Mouse (Mus musculus) left cerebral cortex, postnatal 14 days (tissue): Measurements from ENCODE around the gene Kat6b. TPM values are rescaled to one million over a fixed set of nuclear protein-coding genes. Genes with fewer than 3 reads are reported as not detected.
A peak's percentile ranks its signal among the peaks of the same experiment; 100 is the strongest.

Experiments used
- DNase-seq, 2 experiments: peaks; one replicate each; pipeline ENCODE4 v3.0.0; 2021 to 2022; ENCODE audit warnings: low spot score in 2 of 2, mixed read lengths in 1 of 2
- intact Hi-C: fragments of 180-260 bp; cut with DNase I; formaldehyde crosslinking; loops from one replicate; pipeline ENCODE4 v1.15.1; 2025
- total RNA-seq, 2 experiments: library from RNA; stranded (reverse); gene quantifications; 2 replicates each; pipeline ENCODE4 v1.2.3; 2021

The Kat6b gene
- total RNA-seq, 2 experiments from 2014 or later = 61.2 to 65.0 TPM

DNA sequence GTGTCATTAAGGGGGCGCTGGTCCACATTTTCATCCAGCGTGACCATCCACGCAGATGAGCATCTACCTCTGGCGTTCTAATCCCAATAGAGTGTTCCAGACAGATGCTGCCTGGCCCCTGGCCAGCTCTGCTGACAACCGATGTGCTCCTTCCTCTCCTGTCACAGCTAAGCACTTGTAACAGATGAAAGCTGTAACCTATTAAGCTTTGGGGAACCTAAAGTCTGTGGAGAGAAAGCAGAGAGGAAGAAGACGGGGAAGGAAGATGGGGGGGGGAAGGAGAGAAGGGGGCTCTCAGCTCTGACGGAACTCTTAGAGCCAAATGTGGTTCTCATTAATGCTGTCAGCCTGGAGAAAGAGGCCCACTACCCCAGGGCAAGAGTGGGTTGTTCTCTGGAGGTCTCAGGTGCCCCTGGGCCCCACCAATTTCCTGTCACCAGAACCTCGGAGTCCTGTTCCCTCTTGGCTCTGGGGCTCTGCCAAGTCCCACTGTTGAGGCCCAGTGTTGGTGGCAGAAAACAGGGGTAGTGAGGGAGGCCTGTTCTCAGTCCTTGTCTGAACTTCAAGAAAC lies 198.5 kb downstream of the Kat6b start:
- intact Hi-C loops = loop anchor here (5.0 kb wide), 1 partner anchor 63 kb away; no protein-coding TSS in a partner anchor

DNA sequence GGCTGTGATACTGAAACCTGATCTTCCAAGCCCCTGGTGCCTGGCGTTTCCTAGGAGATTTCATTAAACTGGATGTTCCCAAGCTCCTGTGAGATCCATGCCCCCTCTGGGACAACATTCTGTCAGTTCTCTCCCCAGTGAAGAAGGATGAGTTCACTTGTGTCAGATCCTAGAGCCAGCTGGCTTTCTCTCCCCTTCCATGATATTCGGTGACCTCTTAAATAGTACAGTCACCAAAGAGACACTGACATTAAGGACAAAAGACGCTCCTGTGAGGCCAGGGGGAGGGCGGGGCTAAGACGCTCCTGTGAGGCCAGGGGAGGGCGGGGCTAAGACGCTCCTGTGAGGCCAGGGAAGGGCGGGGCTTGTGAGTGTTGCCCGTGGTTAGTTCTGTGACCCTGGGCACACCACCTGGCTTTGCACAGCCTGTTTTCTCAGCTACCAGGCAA lies 201.5 kb downstream of the Kat6b start:
- DNase-seq = no peak
- intact Hi-C loops = no loop called here

More for the DNA sequence above, 198.5 kb downstream of the Kat6b start:
- DNase-seq = peak in 1 of 2 experiments; percentile 51

DNA sequence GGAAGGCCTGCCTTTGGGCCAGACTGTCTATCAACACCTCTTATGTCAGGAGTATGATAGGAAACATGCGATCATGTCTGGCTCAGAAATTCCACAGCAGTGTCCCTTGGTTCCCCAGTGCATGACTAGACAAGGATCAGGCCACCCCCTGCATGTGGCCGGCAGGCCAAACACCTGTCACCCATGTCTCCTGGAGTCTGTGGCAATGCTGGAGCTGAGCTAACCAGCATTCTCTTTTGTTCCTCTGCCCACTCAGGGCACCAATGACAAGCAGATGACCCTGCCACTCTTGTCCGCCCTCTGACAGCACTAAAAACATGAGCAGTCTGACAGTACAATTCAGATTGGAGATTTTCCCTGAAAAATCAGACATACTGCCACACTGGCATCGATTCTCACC lies 202.6 kb downstream of the Kat6b start:
- intact Hi-C loops = no loop called here
- no peak for DNase-seq

DNA sequence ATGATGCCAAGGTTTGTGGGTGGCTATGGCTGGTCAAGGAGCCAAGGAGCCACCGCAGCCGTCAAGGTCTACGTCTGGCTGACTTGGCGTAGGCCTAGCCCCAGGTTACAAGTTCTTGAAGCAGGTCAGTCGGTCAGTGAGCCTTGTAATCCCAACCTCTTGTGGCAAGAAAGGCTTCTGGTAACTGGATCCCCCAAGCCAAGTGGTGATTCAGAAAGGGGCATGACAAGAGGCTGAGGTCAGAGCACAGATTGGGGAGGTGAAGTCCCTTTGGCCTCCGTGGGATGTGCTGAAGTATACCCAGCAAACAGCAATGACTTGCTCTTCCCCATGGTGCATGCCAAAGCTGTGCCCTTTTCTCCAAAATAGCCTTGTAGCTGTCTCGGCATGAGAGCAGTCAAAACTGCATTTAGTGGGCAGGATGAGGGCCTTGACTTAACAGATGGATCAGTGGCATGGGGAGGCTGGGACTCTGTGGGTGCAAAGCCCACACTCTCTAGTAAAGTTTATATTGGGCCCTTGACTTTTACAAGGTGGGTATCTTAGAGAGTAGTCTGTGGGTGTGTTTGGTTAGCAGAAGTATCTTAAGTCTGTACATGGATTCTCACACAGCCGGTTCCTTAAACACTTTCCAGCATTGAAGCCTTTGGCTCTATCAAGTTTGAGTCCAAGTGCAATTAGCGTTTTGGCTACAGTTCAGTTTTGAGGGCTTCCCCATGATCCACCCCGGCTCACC lies 204.3 kb downstream of the Kat6b start:
- no peak for DNase-seq
- intact Hi-C loops = no loop called here

DNA sequence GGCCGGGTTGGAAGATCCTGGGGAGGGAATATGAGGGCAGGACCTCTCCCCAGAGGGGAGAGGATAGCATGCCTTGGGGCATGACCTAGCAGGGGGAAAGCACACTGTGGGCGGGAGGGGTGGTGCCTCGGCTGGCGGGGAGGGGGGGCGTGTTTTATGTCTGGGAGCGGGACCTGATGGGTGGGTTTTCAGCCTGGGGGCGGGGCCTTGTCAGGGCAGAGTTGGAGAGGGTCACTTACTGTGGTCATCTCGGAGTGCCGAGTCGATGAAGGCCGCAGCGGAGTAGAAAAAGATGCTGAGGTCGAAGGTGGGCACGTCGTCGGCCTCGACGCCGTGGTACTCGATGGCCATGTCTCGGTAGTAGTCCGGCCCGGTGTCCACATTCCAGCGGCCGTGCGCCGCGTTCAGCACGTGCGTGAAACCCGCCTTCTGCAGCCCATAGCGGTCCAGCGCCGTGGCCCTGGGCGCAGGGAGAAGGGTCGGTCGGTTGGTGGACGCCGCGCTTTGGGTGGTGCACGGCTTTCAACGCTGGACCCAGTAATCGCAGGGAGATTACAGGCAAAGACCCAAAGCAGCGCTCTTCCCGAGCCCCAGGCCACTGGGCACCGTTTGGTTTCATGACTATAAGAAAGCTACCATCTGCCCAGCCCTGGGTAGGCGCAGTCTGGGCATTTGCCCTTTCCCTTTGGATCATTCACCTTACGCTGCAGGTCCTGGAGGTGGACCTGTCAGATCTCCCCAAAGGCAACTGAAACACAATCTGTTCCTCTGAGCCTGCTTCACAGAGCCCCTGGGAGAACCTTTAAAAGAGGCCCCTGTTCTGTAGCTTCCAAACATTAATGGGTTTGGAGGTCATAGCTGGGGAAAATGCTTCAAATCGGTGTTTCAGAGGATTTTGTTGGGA lies 205.4 kb downstream of the Kat6b start:
- intact Hi-C loops = no loop called here
- DNase-seq = no peak

DNA sequence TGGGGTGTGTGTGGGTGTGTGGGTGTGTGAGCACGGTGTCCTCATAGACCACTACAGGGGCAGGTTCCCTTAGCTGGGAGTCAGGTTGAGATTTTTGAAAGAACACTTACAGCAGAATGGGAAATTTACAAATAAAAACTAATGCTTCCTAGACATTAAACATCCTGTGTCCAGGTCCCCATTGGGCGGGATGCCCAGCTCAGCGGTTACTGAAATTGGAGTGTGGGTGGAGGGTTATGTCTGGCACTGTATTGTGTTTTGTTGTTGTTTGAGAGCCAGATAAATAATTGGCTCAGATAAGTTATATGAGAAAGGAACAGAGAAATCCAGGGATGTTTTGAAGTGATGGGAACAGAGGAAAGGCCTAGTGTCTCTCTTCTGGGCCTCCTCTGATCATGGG lies 209.8 kb downstream of the Kat6b start:
- no peak for DNase-seq
- intact Hi-C loops = no loop called here

DNA sequence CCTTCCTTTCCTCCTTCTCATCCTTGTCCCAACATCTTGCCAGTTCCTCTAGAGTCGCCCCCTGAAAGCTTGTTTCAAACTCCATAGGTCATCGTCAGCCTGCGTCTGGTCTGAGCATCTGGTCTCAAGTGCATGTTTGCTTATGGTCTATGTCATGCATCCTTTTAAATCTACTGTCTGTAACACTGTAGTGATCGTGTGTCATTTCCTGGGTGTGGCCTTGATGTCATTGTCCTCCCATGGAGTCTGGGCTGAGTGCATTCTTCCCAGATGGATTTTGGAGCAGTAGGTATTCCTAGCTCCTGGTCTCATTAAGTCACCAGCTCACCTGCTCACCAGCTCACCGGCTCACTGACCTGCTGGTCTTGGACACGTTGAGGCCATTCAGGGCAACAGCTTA lies 213.8 kb downstream of the Kat6b start:
- DNase-seq = no peak
- intact Hi-C loops = loop anchor here (5.0 kb wide), 1 partner anchor 42 kb away; no protein-coding TSS in a partner anchor

DNA sequence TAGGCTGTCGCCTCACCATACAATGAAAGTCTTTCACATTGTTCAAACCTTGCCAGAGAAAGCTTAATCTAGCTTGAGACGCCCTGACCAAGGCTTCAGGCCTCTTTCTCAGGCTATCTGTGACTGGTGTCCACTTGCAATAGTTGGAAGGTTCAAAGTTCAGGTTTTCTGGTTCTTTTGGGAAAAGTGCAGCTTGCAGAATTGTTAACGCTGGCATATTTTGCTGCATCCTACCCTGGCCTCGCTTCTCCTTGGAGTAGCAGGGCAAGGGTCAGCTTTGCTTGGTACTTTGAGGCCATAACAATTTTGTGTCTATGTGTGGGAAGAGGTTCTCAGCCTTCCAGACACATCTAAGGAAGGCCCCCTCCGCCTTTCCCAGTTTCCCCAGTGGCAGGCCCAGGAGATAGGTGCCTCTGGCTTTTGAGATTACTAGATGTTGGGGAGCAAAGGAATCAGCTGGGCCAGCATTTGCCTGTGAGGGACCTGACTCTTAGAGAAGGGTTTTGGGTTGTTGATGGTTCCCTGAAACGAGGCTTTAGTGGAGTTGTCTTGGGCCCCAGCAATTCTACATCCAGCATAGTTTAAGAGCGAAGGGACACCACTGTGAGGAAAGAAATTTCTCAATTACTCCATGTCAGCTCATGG lies 215.1 kb downstream of the Kat6b start:
- no peak for DNase-seq

DNA sequence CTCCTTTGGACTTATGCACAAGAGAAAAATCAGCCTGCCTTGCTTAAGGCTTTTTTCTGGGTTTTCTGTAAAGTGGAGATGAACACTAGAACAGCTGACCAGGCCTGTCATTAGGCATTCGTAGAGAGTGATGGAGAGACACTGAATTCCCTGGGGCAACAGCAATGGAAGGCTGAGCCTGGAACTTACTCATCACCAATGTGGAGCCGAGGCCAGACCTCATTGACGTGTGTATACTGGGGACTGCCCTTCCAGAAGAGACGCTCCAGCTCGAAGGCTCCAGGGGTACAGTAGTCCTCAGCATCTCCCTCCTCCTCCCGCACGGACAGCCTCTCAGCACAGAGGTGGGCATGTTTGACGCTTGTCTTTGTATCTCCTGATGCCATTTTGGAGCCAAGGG lies 221.5 kb downstream of the Kat6b start:
- DNase-seq = no peak
- intact Hi-C loops = no loop called here

More for the DNA sequence above, 215.1 kb downstream of the Kat6b start:
- intact Hi-C loops = loop anchor here (5.0 kb wide), 1 partner anchor 41 kb away; no protein-coding TSS in a partner anchor

DNA sequence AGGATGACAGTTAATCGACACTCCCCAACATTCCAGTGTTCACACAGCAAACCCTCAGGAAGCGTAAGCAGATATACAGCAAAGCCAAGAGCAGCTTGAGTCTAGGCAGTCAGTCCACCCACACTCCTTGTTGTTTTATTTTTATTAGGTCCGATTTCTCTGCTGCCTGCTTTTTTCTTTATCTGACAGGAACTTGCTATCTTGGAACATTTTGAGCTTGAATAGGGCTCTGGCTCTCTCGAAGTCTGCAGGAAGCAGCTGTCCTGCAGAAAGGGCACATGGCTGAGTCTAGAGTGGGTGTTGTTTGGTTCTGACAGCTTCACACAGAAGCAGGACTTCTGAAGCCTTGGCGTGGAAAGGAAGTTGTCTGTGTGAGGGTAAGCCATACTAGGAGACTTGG lies 222.0 kb downstream of the Kat6b start:
- peak in 1 of 2 experiments; percentile 30 for DNase-seq

DNA sequence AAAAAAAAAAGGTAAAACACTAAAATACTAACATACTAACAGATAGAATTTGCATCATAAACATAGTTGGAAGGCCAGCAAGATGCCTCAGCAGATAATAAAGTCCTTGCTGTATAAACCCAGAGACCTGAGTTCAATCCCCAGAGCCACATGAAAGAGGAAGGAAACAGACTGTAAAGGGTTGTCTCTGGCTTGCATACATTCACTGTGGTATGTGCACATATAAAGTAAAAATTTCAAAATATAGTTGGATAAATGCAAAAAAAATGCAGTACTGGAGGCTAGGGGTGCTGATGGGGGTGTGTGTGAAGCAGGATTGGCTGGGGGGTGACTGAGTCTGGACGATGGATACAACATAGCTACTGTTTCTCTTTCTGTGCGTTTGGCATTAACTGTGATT lies 224.2 kb downstream of the Kat6b start:
- intact Hi-C loops = no loop called here
- DNase-seq = no peak

More for the DNA sequence above, 222.0 kb downstream of the Kat6b start:
- intact Hi-C loops = no loop called here

DNA sequence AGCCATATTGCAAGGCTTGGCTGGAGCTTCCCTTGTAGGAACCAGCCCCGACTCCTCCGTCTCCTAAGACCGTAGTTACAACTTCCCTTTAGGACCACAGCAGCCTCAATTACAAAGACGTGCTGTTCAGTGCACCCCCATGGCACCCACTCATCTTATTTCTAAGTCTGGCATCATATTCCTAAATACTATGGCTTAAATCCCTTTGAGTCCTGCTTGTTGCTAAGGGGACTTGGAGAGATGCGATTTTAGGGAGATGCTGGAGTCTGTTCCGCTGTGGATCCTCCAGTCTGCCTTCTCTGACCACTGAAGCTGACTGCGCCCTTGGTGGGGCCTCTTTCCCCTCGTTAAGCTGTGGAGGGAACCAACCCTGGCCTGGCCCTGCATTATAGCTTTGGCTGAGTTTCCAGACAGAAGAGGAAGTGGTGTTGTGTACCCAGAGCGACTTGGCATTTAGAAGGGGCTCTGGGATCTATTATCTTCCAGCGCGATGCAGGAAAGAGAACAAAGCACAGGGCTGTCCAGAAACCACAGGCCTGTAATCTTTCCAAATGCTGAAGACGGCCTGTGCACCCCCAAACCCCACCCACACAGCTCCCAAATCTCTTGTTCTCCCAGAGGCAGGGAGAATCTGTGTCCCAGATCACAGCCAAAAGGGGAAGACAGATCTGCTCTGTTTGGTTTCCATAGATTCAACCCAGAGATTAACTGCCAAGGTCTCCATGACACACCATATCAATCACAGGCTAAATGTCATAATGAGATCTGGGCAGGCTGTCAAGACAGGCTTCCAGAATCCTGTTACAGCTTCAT lies 225.7 kb downstream of the Kat6b start:
- DNase-seq = peak; percentile 66 to 79
- intact Hi-C loops = no loop called here

DNA sequence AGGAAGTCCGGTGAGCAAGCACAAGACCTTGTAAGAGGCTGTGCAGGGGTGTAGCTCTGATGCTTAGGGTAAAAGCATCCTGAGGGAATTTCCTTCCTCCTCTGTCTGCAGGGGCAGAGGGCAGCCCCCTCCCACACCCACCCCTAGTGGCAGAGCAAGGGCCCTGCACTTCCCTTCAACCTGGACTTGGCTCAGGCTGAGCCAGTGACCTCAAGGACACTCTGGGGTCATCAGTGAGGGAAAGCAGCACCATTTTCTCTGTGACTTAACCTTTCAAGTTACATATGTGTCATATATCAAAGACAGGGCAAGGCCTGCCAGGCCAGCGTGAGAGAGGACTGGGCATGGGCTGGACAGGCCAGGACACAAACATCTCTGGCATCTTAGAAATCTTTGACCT lies 228.3 kb downstream of the Kat6b start:
- intact Hi-C loops = no loop called here
- no peak for DNase-seq

DNA sequence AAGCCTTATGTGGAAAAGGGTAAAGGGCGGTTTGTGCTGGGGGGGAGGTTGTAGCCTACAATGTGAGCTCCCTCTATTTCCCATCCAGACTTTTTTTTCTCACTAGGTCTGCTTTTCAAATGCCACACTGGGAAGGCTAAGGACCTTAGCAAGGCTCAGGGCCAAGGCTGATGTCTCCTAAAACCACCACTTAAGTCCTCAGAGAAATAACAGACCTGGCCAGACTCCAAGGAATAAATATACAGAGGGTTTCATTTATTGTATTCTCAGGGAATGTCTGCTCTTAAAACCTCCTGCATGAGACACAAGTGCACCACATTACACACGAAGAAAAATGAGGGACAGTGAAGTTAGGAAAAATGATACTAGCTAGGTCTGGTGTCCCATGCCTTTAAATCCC lies 230.0 kb downstream of the Kat6b start:
- DNase-seq = no peak
- intact Hi-C loops = no loop called here

DNA sequence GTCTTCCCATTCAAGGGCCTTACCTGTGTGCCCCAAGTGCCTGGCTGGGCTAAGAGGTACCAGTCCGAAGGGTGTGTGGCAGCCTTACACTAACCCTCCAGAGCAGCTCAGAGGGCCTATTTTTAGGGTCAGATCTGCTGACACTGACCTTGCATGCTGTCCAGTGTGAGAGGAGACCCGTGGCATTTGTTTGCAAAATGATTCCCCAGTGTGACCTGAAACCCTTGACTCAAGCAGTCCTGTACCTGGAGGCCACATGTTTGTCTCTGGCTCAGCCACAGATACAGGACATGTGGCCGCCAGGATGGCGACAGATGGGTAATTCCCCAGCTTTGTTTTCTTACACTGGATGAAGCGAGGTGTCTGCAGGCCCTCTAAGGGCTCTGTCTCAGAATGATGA lies 233.3 kb downstream of the Kat6b start, which contains the start of gene Dupd1:
Dupd1 (minus strand) TSS at position 91 of the 400 bp plus-strand sequence.
- intact Hi-C loops = no loop called here
- no peak for DNase-seq

DNA sequence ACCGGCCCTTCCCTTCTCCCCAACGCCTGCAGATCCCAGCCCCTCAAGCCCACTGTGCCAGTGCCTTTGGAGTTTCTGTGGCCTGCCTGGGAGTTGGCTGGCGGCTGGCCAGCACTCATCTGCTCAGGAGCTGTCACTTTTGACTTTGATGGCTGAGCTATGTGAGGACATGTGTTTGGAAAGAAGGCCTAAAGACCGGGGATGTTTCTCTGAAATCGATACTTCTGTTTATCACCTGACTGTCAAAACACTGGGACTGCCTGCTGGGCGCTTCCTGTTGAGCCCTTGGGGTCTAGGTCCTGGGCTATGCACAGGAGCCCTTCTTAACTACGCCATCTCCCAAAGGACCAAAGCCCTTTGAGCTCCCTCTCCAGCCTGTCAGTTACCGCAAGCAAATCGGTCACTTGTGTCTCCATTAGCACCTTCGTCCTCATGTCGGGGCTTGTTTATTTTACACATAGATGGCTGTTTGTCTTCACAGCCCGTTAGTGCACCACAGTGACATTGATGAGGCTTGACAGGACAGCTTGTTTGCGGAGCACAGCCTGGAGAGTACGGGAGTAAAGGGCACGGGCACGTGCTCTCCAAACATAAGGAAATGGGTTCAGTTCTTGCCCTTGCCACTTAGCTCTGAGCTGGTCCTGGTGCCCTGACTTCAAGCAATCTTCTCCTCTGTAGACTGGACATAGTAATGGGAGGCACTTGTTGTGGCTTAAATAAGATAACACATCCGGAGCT lies 238.6 kb downstream of the Kat6b start:
- no peak for DNase-seq
- intact Hi-C loops = no loop called here

DNA sequence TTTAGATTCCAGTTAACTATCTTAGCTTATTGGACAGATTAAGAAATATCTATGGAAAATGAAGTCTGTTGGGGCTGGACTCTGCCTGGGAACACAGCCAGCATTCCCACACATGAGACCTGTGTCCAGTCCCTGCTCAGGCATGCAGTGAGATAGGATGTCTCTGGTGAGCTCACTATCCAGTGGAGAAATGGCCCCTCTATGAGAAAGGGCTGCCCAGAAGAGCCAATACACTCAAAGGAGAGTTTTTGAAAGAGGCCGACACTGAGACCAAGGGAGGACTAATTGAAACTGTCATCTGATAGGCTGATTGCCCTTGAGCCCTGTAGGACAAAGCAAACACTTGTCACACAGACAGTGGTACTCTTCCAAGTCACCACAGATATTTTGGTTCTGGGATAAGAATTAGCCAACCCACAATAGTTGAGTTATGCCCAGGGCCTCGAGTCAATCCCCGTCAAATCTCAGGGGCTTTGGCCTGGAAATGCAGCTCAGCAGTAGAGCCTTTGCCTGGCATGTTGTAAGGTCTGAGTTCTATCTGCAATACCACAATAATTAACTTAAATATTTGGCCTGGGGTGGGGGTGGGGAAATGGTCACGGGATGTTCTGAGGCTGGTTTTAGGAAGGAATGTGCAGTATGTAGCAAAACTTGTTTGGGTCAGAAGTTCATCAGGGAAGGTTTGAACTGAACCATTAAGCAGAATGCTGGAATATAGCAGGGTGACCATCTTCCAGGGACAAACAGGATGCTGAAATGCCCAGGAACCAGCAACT lies 239.4 kb downstream of the Kat6b start:
- intact Hi-C loops = no loop called here
- DNase-seq = no peak
